Mouse (Mus musculus): Measurements from ENCODE around the gene Slc5a4b. TPM values are rescaled to one million over a fixed set of nuclear protein-coding genes. Genes with fewer than 3 reads are reported as not detected.
"Not testable (repeated sequence)": the region's sequence is repeated elsewhere in the genome, so short reads cannot be mapped to it uniquely, and the experiment has no call there.

The Slc5a4b gene
- polyA plus RNA-seq, 1 experiment from 2014 or later, result not detected

DNA sequence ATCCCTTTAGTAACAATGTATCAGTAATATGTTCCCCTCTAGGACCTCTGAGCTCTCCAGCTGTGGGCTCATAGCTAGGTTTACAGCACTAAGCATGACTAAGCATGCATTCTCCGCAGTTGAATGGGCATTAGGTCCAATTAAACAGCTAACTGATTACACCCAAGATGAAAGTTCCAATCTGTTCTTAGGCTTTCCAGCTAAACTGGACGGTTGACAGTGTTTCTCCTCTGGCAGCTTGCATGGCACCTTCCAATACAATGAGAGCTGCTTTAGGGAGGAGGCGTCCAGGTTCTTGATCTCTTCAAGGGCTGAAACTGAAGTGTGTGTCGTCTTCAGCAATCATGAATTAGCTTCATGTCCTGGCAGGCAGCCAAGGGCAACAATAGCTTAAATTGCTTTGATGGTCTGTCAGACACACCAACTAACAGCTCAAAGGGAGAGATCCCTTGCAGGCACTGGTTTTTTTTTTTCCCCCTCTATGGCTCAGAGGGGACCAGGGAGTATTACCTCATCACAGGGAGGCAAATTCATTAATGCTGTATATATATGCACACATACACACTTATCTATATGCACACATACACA, 9.5 kb upstream of the Slc5a4b start:
- Histone ChIP-seq H3K9me3 (replicated peaks; ENCODE audit: control insufficient read depth, low read length, poor library complexity, severe bottlenecking) (no peaks in the 10 kb centered on the region), H3K4me3 (ENCODE audit: low read depth, low read length) (no peak overlapping the region), H3K4me1 (ENCODE audit: control insufficient read depth, insufficient read depth, low read length) (no peaks in the 10 kb centered on the region), H3K27ac (ENCODE audit: low read length) (no peak overlapping the region), H3K9ac (ENCODE audit: low read depth, low read length) (no peak overlapping the region), H3K27me3 (ENCODE audit: control insufficient read depth, insufficient read depth, low read depth, low read length) (no peaks in the 10 kb centered on the region), H3K4me2 (ENCODE audit: low read length) (no peak overlapping the region), H3K36me3 (ENCODE audit: control insufficient read depth, insufficient read depth, low read length) (no peaks in the 10 kb centered on the region)
- WGBS, result 29% methylated on average over 4 of the region's 4 CpGs
- ATAC-seq, result no peak

- no peak for ATAC-seq
- H3K36me3 ChIP-seq (ENCODE audit: control insufficient read depth, insufficient read depth, low read length), result no peaks in the 10 kb centered on the region
Measured at GRCm38 (mm10) chr10:76118741-76119140, 8.0 kb upstream of the Slc5a4b start.

DNA sequence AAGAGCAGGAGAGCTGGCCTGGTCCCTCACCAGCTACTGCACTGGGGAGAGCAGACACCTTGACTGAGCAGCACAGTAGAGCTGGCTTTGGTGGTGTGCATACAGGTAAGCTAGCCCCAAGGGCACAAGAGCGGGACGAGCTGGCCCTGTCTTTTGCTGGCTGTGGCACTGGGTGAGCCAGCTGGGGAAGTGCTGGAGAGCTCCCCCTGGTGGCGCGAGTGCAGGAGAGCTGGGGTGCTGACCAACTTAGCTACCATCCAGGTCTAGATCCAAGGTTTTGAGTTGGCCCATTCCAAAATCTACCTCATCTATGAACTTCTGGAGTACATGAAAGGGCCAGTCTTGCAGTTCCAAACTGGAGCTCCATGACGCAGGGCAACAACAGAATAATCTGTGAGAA, 7.2 kb upstream of the Slc5a4b start:
- WGBS, result 37% methylated on average over 5 of the region's 5 CpGs

More at GRCm38 (mm10) chr10:76118741-76119140, 8.0 kb upstream of the Slc5a4b start:
- no peak overlapping the region for H3K4me2 ChIP-seq (ENCODE audit: low read length)
- WGBS, result 16% methylated on average over 1 of the region's 1 CpGs
- no peak overlapping the region for H3K27ac ChIP-seq (ENCODE audit: low read length)
- no peaks in the 10 kb centered on the region for H3K4me1 ChIP-seq (ENCODE audit: control insufficient read depth, insufficient read depth, low read length)
- no peaks in the 10 kb centered on the region for H3K9me3 ChIP-seq (replicated peaks; ENCODE audit: control insufficient read depth, low read length, poor library complexity, severe bottlenecking)
- no peaks in the 10 kb centered on the region for H3K27me3 ChIP-seq (ENCODE audit: control insufficient read depth, insufficient read depth, low read depth, low read length)
- no peak overlapping the region for H3K4me3 ChIP-seq (ENCODE audit: low read depth, low read length)
- H3K9ac ChIP-seq (ENCODE audit: low read depth, low read length), result no peak overlapping the region

GRCm38 (mm10) chr10:76097368-76097767, 13.4 kb downstream of the Slc5a4b start:
- H3K9me3 ChIP-seq (replicated peaks; ENCODE audit: control insufficient read depth, low read length, poor library complexity, severe bottlenecking), result no peaks in the 10 kb centered on the region
- no peak overlapping the region for H3K4me3 ChIP-seq (ENCODE audit: low read depth, low read length)
- no peaks in the 10 kb centered on the region for H3K27me3 ChIP-seq (ENCODE audit: control insufficient read depth, insufficient read depth, low read depth, low read length)
- H3K4me2 ChIP-seq (ENCODE audit: low read length), result no peak overlapping the region
- no peak overlapping the region for H3K9ac ChIP-seq (ENCODE audit: low read depth, low read length)
- H3K4me1 ChIP-seq (ENCODE audit: control insufficient read depth, insufficient read depth, low read length), result no peaks in the 10 kb centered on the region
- no peak for ATAC-seq
- no peaks in the 10 kb centered on the region for H3K36me3 ChIP-seq (ENCODE audit: control insufficient read depth, insufficient read depth, low read length)
- no peak overlapping the region for H3K27ac ChIP-seq (ENCODE audit: low read length)
- 79% methylated on average over 9 of the region's 9 CpGs for WGBS

More for the DNA sequence above, 7.2 kb upstream of the Slc5a4b start:
- Histone ChIP-seq H3K4me3 (ENCODE audit: low read depth, low read length) (no peak overlapping the region), H3K36me3 (ENCODE audit: control insufficient read depth, insufficient read depth, low read length) (no peaks in the 10 kb centered on the region), H3K27me3 (ENCODE audit: control insufficient read depth, insufficient read depth, low read depth, low read length) (no peaks in the 10 kb centered on the region), H3K27ac (ENCODE audit: low read length) (no peak overlapping the region), H3K4me1 (ENCODE audit: control insufficient read depth, insufficient read depth, low read length) (no peaks in the 10 kb centered on the region), H3K9me3 (replicated peaks; ENCODE audit: control insufficient read depth, low read length, poor library complexity, severe bottlenecking) (no peaks in the 10 kb centered on the region), H3K9ac (ENCODE audit: low read depth, low read length) (no peak overlapping the region), H3K4me2 (ENCODE audit: low read length) (no peak overlapping the region)
- ATAC-seq, result no peak

DNA sequence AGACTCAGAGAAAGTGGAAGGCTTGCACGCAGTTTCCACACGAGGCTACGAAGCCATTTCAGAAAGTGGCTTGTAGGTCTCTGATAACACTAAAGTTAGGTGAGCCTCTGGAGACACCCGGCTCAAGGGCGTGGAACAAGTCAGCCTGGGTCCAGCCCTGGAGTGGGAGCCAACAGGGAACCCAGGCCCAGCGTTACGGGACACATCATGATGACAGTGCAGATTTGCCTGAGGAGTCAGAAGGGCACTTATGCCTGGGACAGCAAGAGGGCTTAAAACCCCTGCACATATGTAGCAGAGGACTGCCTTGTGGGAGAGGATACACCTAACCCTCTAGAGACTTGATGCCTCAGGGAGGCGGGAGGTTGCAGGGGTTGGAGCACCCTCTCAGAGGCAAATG, 14.2 kb downstream of the Slc5a4b start:
- no peaks in the 10 kb centered on the region for H3K4me1 ChIP-seq (ENCODE audit: control insufficient read depth, insufficient read depth, low read length)
- no peaks in the 10 kb centered on the region for H3K9me3 ChIP-seq (replicated peaks; ENCODE audit: control insufficient read depth, low read length, poor library complexity, severe bottlenecking)
- no peak overlapping the region for H3K4me2 ChIP-seq (ENCODE audit: low read length)
- no peaks in the 10 kb centered on the region for H3K36me3 ChIP-seq (ENCODE audit: control insufficient read depth, insufficient read depth, low read length)
- 91% methylated on average over 8 of the region's 8 CpGs for WGBS
- no peak overlapping the region for H3K4me3 ChIP-seq (ENCODE audit: low read depth, low read length)
- no peaks in the 10 kb centered on the region for H3K27me3 ChIP-seq (ENCODE audit: control insufficient read depth, insufficient read depth, low read depth, low read length)
- no peak overlapping the region for H3K27ac ChIP-seq (ENCODE audit: low read length)
- ATAC-seq, result no peak
- no peak overlapping the region for H3K9ac ChIP-seq (ENCODE audit: low read depth, low read length)

- H3K4me3 ChIP-seq (ENCODE audit: low read depth, low read length); H3K27me3 ChIP-seq (ENCODE audit: control insufficient read depth, insufficient read depth, low read depth, low read length); H3K4me1 ChIP-seq (ENCODE audit: control insufficient read depth, insufficient read depth, low read length); H3K9me3 ChIP-seq (replicated peaks; ENCODE audit: control insufficient read depth, low read length, poor library complexity, severe bottlenecking); H3K36me3 ChIP-seq (ENCODE audit: control insufficient read depth, insufficient read depth, low read length); ATAC-seq; H3K4me2 ChIP-seq (ENCODE audit: low read length); H3K9ac ChIP-seq (ENCODE audit: low read depth, low read length); H3K27ac ChIP-seq (ENCODE audit: low read length): not testable (repeated sequence)
- WGBS, result 91% methylated on average over 2 of the region's 2 CpGs
Measured at GRCm38 (mm10) chr10:76077008-76077407, 33.8 kb downstream of the Slc5a4b start.

DNA sequence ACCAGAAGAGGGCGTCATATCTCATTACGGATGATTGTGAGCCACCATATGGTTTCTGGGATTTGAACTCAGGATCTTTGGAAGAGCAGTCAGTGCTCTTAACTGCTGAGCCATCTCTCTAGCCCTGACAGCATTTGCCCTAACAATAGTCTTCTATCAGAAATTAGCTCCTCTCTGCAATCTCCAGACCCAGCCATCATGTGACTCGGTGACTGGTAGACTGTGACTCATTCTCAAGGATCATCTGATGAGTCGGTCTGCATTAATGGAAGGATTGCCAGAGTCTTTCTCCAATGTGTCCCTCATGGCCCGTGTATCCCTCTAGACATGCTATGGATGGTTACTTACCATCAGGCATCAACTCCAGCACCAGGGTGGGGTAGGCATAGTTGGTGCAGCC, 38.7 kb downstream of the Slc5a4b start:
- H3K4me3 ChIP-seq (ENCODE audit: low read depth, low read length); H3K9me3 ChIP-seq (replicated peaks; ENCODE audit: control insufficient read depth, low read length, poor library complexity, severe bottlenecking); H3K36me3 ChIP-seq (ENCODE audit: control insufficient read depth, insufficient read depth, low read length); H3K4me2 ChIP-seq (ENCODE audit: low read length); H3K9ac ChIP-seq (ENCODE audit: low read depth, low read length); H3K4me1 ChIP-seq (ENCODE audit: control insufficient read depth, insufficient read depth, low read length); H3K27ac ChIP-seq (ENCODE audit: low read length); H3K27me3 ChIP-seq (ENCODE audit: control insufficient read depth, insufficient read depth, low read depth, low read length); ATAC-seq: not testable (repeated sequence)
- 96% methylated on average over 5 of the region's 5 CpGs for WGBS

GRCm38 (mm10) chr10:76067674-76068613, 42.8 kb downstream of the Slc5a4b start:
- Histone ChIP-seq H3K9ac (ENCODE audit: low read depth, low read length) (no peak overlapping the region), H3K36me3 (ENCODE audit: control insufficient read depth, insufficient read depth, low read length) (no peaks in the 10 kb centered on the region), H3K27ac (ENCODE audit: low read length) (no peak overlapping the region), H3K4me3 (ENCODE audit: low read depth, low read length) (no peak overlapping the region), H3K4me1 (ENCODE audit: control insufficient read depth, insufficient read depth, low read length) (no peaks in the 10 kb centered on the region), H3K9me3 (replicated peaks; ENCODE audit: control insufficient read depth, low read length, poor library complexity, severe bottlenecking) (no peaks in the 10 kb centered on the region), H3K4me2 (ENCODE audit: low read length) (no peak overlapping the region), H3K27me3 (ENCODE audit: control insufficient read depth, insufficient read depth, low read depth, low read length) (no peaks in the 10 kb centered on the region)
- 29% methylated on average over 12 of the region's 12 CpGs for WGBS
- no peak for ATAC-seq

GRCm38 (mm10) chr10:76062439-76062838, 48.3 kb downstream of the Slc5a4b start:
- 95% methylated on average over 5 of the region's 5 CpGs for WGBS
- H3K27me3 ChIP-seq (ENCODE audit: control insufficient read depth, insufficient read depth, low read depth, low read length), result no peaks in the 10 kb centered on the region

More at GRCm38 (mm10) chr10:76062439-76062838, 48.3 kb downstream of the Slc5a4b start:
- Histone ChIP-seq H3K4me2 (ENCODE audit: low read length) (no peak overlapping the region), H3K27ac (ENCODE audit: low read length) (no peak overlapping the region), H3K4me1 (ENCODE audit: control insufficient read depth, insufficient read depth, low read length) (no peaks in the 10 kb centered on the region), H3K4me3 (ENCODE audit: low read depth, low read length) (no peak overlapping the region), H3K9me3 (replicated peaks; ENCODE audit: control insufficient read depth, low read length, poor library complexity, severe bottlenecking) (no peaks in the 10 kb centered on the region), H3K36me3 (ENCODE audit: control insufficient read depth, insufficient read depth, low read length) (no peaks in the 10 kb centered on the region), H3K9ac (ENCODE audit: low read depth, low read length) (no peak overlapping the region)
- no peak for ATAC-seq
